Mouse (Mus musculus) CD4-positive helper T cell, adult 2 months (primary cell): ENCODE measurements around the gene Emp1.

Experiments
- DNase-seq: peaks from one replicate; pipeline ENCODE4 v3.0.0-alpha.2; 2012; ENCODE audit warnings: low read depth, missing footprints, low spot score

Gene Emp1

DNA sequence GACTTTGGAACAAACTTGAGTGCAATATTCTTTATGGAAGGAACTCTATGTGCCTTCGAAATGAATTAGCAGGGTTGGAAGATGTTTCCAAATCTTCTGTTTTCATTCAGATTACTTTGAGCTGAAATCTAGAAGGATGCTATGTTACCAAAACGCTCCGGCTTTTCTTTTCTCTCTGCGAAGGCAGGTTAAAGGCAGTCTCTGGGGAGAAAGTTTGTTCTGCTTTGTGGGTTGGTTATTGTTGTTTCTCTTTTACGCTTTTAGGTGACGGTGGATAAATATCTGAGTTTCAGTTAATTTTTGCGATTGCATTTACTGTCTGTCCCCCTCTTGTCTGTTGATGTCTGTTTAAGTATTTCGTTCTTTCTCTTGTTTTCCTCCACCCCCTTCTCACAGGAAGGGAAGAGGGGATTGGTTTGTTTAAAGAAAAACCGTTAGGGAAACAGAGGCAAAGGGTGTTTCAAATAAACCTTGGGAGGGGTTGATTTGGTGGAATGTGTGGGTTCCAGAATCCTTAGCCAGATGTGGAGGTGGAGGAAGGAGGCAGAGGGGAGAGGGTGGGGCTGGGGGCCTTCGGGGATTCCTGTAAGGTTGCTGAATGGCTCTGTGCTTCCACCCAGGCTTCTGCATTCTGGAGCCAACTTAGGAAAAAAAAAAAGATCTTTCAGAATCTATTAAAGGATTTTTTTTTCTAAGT lies 1.1 kb downstream of the Emp1 start:
- no peak for DNase-seq

- DNase-seq, result peak; percentile 85
Observed at GRCm38 (mm10) chr6:135364041-135364745, 1.8 kb downstream of the Emp1 start.

DNA sequence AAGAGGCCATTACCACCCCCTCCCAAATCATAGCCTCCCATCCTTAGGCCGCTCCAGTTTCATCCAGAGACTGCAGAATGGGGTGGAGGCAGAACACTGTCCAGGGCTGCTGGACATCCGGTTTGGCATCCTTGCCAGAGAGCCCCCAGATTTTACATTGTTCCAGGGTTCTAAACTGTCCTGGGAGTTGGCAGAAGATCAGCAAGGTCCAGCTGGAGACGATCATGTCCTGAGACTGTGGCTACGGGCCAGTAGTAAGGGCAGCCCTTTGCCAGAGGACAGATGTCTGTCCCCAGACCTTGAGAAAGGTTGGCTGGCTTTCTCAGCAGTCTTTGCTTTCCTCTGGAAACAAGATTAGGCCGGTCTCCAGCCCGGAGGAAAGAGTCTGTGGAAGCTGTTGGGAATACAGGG lies 2.6 kb downstream of the Emp1 start:
- no peak for DNase-seq

- peak; percentile 37 for DNase-seq
Observed at GRCm38 (mm10) chr6:135365614-135366013, 3.3 kb downstream of the Emp1 start.

DNA sequence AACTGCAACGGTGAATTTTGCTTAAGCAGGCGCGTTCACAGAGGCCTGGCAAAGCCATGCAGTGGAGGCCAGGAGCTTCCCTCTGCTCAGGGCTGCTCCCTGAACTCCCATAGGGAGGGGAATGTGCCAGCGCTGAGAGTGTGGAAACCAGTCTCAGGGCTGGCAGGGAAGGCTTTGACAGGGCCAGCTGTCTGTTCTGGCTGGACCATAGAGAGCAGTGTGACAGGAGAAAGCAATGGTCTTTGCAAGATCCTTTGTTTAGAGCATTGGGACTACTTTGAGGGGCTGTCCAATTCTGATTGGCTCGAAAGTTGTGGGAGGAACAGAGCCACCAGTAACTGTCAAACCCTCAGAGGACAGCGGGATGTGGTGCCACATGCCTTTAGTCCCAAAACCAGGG lies 5.9 kb downstream of the Emp1 start:
- no peak for DNase-seq

GRCm38 (mm10) chr6:135369551-135369968 lies 7.2 kb downstream of the Emp1 start:
- no peak for DNase-seq

DNA sequence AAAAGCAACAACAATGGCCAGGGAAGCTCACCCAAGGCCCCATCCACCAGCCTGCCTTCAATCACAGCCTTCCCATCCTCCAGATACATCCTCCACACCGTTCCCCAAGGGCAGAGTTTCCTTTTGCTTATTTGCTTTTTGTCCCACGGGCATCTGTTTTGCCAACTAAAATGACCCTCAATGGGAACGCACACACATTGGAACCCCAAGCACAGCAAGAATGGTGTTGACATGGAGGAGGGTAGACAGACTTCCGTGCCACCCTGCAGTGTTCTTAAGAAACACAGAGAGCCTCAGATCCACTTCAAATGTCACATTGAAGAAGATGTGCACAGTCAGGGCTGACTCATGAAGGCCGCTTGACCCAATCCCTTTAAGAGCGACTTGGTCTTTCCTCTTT lies 8.6 kb downstream of the Emp1 start:
- no peak for DNase-seq

DNA sequence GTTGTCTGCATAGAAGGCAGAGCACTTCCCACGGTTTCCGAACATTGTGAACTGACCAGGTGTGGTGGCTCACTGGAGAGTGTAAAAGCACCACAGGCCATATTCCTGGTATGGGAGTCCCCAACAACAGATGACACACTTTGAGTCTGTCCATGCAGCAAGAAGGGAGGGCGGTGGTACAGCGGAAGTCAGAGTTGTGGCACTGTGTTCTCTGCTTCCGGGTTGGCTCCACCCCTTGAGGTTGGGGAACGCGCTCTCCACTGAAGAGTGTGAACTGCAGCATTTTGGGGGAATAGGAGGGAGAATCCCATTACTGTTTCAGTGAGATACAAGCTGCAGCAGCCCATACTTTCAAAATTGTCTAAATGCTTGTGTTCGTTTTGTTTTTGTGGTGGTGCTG lies 11.0 kb downstream of the Emp1 start:
- peak; percentile 33 for DNase-seq

DNA sequence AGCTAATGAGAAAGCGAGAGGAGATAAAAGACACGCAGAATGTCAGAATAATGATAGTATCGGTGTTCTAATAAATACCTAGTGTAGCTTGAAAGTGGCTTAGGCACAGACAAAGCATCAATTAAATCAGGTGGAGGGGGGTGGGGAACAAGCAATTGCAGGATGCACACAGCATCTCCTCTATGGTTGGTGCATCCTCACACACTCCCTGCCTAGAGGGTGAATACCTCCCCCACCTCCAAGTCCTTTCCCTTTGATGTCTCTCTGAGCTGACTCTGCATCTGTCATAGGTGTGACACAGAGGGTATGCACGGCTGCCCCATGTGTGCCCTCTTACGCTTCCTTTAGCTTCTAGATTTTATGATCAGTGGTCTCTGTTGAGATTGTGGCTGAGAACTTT lies 13.5 kb downstream of the Emp1 start:
- no peak for DNase-seq

DNA sequence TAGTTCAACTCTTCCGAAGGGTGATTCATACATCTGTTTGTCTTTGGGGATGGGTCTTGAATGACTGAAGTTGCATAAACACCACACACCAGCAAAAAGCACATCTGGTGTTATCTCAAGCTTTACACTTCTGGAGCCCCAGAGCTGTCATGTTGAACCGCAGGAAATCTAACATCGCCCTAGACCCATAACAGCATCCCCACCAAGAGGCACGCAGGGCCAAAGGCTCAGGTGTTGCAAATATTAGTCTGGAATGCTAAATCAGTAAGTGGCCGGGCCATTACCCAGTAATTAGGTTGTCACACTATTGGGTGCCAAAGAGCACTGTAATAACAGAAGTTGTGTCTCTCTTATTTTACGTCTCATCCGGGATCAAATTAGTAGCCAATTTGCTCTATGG lies 13.9 kb downstream of the Emp1 start:
- DNase-seq, result no peak

DNA sequence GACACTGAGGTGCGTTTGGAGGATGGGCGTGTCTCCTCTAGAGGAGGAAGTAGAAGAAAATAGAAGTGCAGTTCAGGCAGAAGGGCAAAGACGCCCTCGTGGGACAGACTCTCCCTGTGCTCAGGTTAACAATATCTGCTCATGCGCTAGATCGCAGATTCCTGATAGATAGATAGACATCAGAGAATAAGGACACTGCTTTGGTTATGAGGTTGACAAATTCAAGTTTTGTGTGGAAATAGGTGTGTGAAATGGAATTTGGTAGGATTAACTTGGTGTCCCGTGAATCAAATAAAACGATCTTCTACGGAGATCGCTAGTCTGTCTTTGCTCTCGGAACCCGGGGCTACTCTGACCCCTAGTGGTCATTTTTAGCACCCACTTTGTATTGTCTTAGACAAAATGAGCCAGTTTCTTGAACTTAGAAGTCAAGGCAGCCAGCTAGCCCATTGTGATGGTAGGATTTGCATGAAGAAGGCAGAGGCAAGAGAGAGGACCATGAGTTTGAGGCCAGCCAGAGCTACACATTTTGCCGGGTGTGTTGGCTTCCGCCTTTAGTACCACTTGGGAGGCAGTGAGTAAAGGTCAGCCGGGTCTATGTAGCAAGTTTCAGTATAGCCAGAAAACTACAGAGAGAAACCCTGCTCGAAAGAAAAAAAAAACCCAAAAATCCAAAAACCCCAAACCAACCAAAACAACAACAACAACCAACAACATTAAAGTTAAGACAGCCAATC lies 15.4 kb downstream of the Emp1 start:
- DNase-seq, result peak; percentile 66

- no peak for DNase-seq
Observed at GRCm38 (mm10) chr6:135383919-135384318, 21.6 kb downstream of the Emp1 start.

- no peak for DNase-seq
Observed at GRCm38 (mm10) chr6:135385738-135386459, 23.6 kb downstream of the Emp1 start.

GRCm38 (mm10) chr6:135387653-135388052 lies 25.3 kb downstream of the Emp1 start:
- DNase-seq, result no peak

DNA sequence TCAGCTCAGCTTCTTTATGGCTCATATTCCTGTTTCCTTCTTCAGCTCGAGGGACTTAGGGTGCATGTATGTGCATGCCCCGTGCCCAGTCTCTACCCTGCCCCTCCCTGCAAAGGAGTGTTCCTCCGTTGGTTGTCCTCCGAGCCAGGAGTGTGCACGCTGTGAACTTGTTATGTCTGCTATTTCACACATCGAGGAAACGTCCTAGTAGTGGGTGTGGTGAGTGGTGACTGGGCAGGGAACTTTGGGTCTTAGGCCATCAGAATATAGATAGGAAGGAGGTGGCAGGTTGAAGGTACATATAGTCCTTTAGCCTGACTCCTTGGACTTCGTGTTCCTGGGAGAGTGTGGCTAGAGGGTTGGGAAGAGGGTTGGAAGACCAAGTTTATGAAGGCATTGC lies 26.4 kb downstream of the Emp1 start:
- no peak for DNase-seq

- DNase-seq, result no peak
Observed at GRCm38 (mm10) chr6:135390398-135390797, 28.1 kb downstream of the Emp1 start.

GRCm38 (mm10) chr6:135395375-135395774 lies 33.0 kb downstream of the Emp1 start:
- DNase-seq, result no peak

DNA sequence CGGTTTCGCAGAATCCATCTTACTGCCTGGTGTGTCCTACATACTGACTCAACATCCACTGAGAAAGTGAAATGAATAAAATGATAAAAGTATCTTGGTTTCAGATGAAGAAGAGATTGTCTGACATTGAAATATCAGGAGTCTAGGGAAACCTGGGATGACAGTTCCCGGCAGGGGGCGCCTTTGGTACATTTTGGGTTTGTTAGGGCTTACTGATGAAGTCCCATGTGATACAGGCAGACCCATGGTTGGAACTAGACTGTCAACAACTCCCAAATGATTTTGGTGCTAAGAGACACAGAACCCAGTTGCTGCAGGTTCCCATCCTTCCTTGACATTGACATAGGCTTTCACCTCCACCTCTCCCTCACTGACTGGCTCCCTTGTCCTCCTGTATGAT lies 34.7 kb downstream of the Emp1 start:
- no peak for DNase-seq

GRCm38 (mm10) chr6:135397788-135398187 lies 35.4 kb downstream of the Emp1 start:
- no peak for DNase-seq

GRCm38 (mm10) chr6:135398801-135399200 lies 36.5 kb downstream of the Emp1 start:
- no peak for DNase-seq

DNA sequence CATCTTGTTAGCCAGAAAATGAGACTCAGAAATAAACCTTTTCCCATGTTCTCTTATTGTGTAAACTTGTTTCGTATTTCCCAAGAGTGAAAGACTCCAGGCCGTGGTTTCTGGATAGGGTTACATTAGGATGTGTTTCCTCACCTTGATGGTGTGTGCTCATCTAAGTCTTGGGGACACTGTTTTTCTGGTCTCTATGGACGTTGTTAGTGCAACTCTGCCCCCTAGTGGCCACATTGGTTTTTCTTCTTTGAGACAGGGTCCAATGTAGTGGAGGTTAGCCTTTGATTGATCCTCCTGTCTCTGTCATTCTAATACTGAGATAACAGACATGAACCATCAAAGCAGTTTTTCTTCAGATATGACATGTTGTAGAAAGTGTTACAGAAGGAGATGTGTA lies 38.0 kb downstream of the Emp1 start:
- peak; percentile 53 for DNase-seq

GRCm38 (mm10) chr6:135405093-135405492 lies 42.7 kb downstream of the Emp1 start:
- no peak for DNase-seq
